Mouse (Mus musculus) olfactory bulb, adult 2 months (tissue): ENCODE data around the gene Paxip1.

Experiments
- CTCF ChIP-seq: fragments of 200-500 bp; IDR thresholded peaks from 2 replicates; pipeline ENCODE4 v1.5.1; 2012; ENCODE audit warnings: low read depth, mild to moderate bottlenecking, low read length, moderate library complexity; ENCODE audit not compliant: insufficient read depth
- POLR2A ChIP-seq: fragments of 200-500 bp; IDR thresholded peaks from 2 replicates; pipeline ENCODE4 v1.6.1; 2012; ENCODE audit warnings: mild to moderate bottlenecking, low read depth, low read length, moderate library complexity; ENCODE audit not compliant: insufficient read depth

DNA sequence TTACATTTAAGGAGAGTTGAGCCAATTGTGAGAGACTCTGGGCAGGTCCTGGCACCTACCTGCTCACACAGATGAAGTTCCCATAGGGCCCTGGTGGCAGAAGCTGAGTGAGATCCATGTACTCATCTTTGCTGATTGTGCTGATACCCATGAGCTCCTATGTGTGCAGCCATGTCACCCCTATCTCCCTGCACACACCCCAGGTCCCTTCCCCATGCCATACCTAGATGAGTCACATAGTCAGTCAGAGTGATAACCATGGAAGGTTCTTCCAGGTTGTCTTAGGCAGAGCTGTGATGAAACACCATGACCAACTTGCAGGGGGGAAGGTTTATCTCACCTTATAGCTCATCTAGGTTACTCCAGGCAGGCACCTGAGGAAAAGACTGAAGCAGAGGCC is 84.2 kb downstream of the Paxip1 start:
- TF ChIP-seq CTCF, result no peak
- no peak for TF ChIP-seq POLR2A
